16 mouse cellular contexts compared by ENCODE assay signal in genomic region chr13:51074081-51074680, GRCm38 (mm10). TPM values are rescaled to one million over a fixed set of nuclear protein-coding genes. Genes with fewer than 3 reads are reported as not detected.
DNase-seq lines count a peak whose midpoint lies in the region; ATAC-seq lines count a peak whose summit lies in the region.
"Had no signal": no experiment of that assay in that cellular context is flagged by ENCODE, and none has a peak within 500 bp of the region (broad histone marks: within the 10 kb centered on the region; RNA-seq: fewer than 3 reads in every experiment).

No protein-coding gene starts in this region.

- H3K9me3 ChIP-seq in kidney, embryonic 16.5 days (ENCODE audit: low read length): peaks cover 5% of the 10 kb centered on the region; the same call in 1 of the 2 replicates
- H3K9me3 ChIP-seq: forebrain, embryonic 12.5 days; liver, embryonic 15.5 days had no signal

- no peak overlapping the region for H3K9ac ChIP-seq in kidney, embryonic 16.5 days (replicated peaks; ENCODE audit: low read length)
- H3K9ac ChIP-seq: forebrain, embryonic 12.5 days; hindbrain, embryonic 14.5 days; liver, embryonic 15.5 days had no signal

- intact Hi-C loops in gastrocnemius, postnatal 36 days (cut with DNase I): no loop called here

- WGBS in kidney, embryonic 16.5 days: 70% methylated on average over 6 of the region's 6 CpGs

- H3K27ac ChIP-seq in kidney, embryonic 16.5 days (ENCODE audit: low read length): no peak overlapping the region
- H3K27ac ChIP-seq: forebrain, embryonic 12.5 days; hindbrain, embryonic 14.5 days; liver, embryonic 15.5 days had no signal

- no peaks in the 10 kb centered on the region for H3K27me3 ChIP-seq in kidney, embryonic 16.5 days (ENCODE audit: insufficient read depth, low read length)
- H3K27me3 ChIP-seq: forebrain, embryonic 12.5 days; liver, embryonic 15.5 days had no signal

- H3K4me2 ChIP-seq in kidney, embryonic 16.5 days (replicated peaks; ENCODE audit: low read depth, low read length): no peak overlapping the region
- H3K4me2 ChIP-seq: forebrain, embryonic 12.5 days; hindbrain, embryonic 14.5 days; liver, embryonic 15.5 days had no signal

- H3K36me3 ChIP-seq in kidney, embryonic 16.5 days (ENCODE audit: insufficient read depth, low read length): no peaks in the 10 kb centered on the region
- H3K36me3 ChIP-seq: forebrain, embryonic 12.5 days; liver, embryonic 15.5 days had no signal

- ATAC-seq in kidney, embryonic 16.5 days (ENCODE audit: low FRiP score, low TSS enrichment): 0 out of 2 replicates have a peak, but pooled peaks have one; percentile 42
- ATAC-seq: lung, postnatal 0 days had no signal

- H3K4me3 ChIP-seq in kidney, embryonic 16.5 days (ENCODE audit: low read length): no peak overlapping the region
- H3K4me3 ChIP-seq: forebrain, embryonic 12.5 days; liver, embryonic 15.5 days had no signal

- DNase-seq in kidney, adult 9 months: no peak
- DNase-seq in Muller cell, postnatal 12 days (ENCODE audit: inconsistent ontology term): peak; percentile 17
- DNase-seq in adrenal gland, adult 2 months: peak; percentile 57
- DNase-seq in telencephalon, adult 2 months (ENCODE audit: low read depth, low spot score): peak; percentile 6
- no peak for DNase-seq in gastrocnemius, postnatal 36 days
- no peak for DNase-seq in thymus, postnatal 0 days (ENCODE audit: low spot score)
- DNase-seq: cerebellum, adult 11 months; cerebellum, postnatal 25 days; kidney, adult 11 months; midbrain, embryonic 14.5 days; thymus, adult 18-20 months had no signal

- peaks cover 10% of the 10 kb centered on the region; the same call in 1 of the 2 replicates for H3K4me1 ChIP-seq in kidney, embryonic 16.5 days (ENCODE audit: insufficient read depth, low read length)
- H3K4me1 ChIP-seq: forebrain, embryonic 12.5 days had no signal

RNA-seq across cellular contexts. Expression of gene Spin1, which starts 26.5 kb away (rescaled TPM):
- 92.2 and 94.0 TPM in 2 replicates for polyA plus RNA-seq in kidney, embryonic 16.5 days (2015; fragmentation: Nextera tagmentation; extraction: Ambion mirVana)
- total RNA-seq in adrenal gland, adult 2 months (2021): 10 to 100 TPM; 54.1 to 67.6 TPM
- polyA plus RNA-seq in adrenal gland, adult 2 months (2012; rRNA removed): 8.2 and 8.5 TPM in 2 replicates
- total RNA-seq in gastrocnemius, postnatal 36 days (2021): 10 to 100 TPM; 11.8 to 13.2 TPM
- polyA plus RNA-seq in thymus, postnatal 0 days (2015; fragmentation: Nextera tagmentation; extraction: Ambion mirVana): 44.7 and 49.3 TPM in 2 replicates

Comparison
In these comparisons a context has a peak if more than half of its experiments do, and no peak if none do; other contexts are left out.
1. DNase-seq: peak in Muller cell, postnatal 12 days (single experiment), adrenal gland, adult 2 months (single experiment) and telencephalon, adult 2 months (single experiment); none in kidney, adult 9 months (single experiment), gastrocnemius, postnatal 36 days (0 of 2) and thymus, postnatal 0 days (single experiment).